Mouse (Mus musculus) heart, embryonic 11.5 days (tissue): Measurements from ENCODE around the gene Gm21987. TPM values are rescaled to one million over a fixed set of nuclear protein-coding genes. Genes with fewer than 3 reads are reported as not detected.

Source experiments
- ATAC-seq: fragments of 200-750 bp; cut with Nextera tagmentation; replicated peaks from 2 replicates; pipeline ENCODE4 v1.8.0; 2017; ENCODE audit warnings: moderate library complexity; ENCODE audit not compliant: insufficient number of reproducible peaks, low FRiP score, low TSS enrichment
- H3K27ac ChIP-seq: fragments of 300-500 bp; sonication (generic); 2 replicates; pipeline ENCODE4 v1.5.1; 2014; ENCODE audit warnings: mild to moderate bottlenecking, low read depth, low read length
- H3K27me3 ChIP-seq: fragments of 300-500 bp; sonication (generic); 2 replicates; pipeline ENCODE4 v1.6.1; 2014; ENCODE audit warnings: mild to moderate bottlenecking, low read length, mixed read lengths; ENCODE audit not compliant: control insufficient read depth, insufficient read depth
- H3K36me3 ChIP-seq: fragments of 300-500 bp; sonication (generic); 2 replicates; pipeline ENCODE4 v1.6.1; 2014; ENCODE audit warnings: mild to moderate bottlenecking, low read length, moderate library complexity, mixed read lengths; ENCODE audit not compliant: control insufficient read depth, insufficient read depth
- H3K4me1 ChIP-seq: fragments of 300-500 bp; sonication (generic); 2 replicates; pipeline ENCODE4 v1.6.1; 2014; ENCODE audit warnings: low read length; ENCODE audit not compliant: control insufficient read depth, insufficient read depth
- H3K4me2 ChIP-seq: fragments of 300-500 bp; sonication (generic); 2 replicates; pipeline ENCODE4 v1.6.1; 2014; ENCODE audit warnings: mild to moderate bottlenecking, moderate library complexity
- H3K4me3 ChIP-seq: fragments of 300-500 bp; sonication (generic); 2 replicates; pipeline ENCODE4 v1.5.1; 2014; ENCODE audit warnings: low read depth, low read length
- H3K9ac ChIP-seq: fragments of 300-500 bp; sonication (generic); 2 replicates; pipeline ENCODE4 v1.6.1; 2014; ENCODE audit warnings: mild to moderate bottlenecking, low read depth, low read length, moderate library complexity
- H3K9me3 ChIP-seq: fragments of 300-500 bp; sonication (generic); replicated peaks from 2 replicates; pipeline ENCODE4 v1.6.1; 2016; ENCODE audit warnings: low read length; ENCODE audit not compliant: control insufficient read depth
- WGBS: fragments of 180-500 bp; shearing (Covaris S2); extraction: QIAGEN DNeasy Blood & Tissue Kit; methylation state at CpG from one replicate; pipeline ENCODE4 v1.1.7; 2014; ENCODE audit not compliant: insufficient replicate concordance; 5-methylcytosine and 5-hydroxymethylcytosine counted together
- polyA plus RNA-seq: library from polyadenylated mRNA; unstranded; fragments of >200 nt; fragmentation: Nextera tagmentation; extraction: Ambion mirVana; gene quantifications from 2 replicates; pipeline ENCODE4 v1.2.1, GENCODE M21; 2014

Gene Gm21987
- polyA plus RNA-seq, 1 experiment from 2014 or later, result 3.4 TPM

DNA sequence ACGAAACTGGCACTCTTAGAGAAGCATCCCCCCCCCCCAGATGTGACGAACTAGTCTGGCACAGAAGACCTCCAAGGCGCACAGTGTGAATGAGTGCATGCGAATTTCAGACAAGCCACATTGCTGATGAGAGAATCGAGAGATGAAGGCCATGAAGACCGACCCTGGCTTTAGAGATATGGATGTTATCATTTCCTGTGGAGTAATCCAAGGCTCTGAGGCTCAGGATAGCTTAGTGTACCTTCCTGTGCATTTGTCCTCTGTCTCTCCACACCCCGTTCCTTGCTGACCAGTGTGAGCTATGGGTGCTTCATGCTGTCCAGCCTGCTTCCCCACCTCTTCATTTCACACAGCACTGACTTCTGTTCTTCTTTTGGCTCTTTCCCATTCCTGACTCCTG lies 28.3 kb downstream of the Gm21987 start:
- Histone ChIP-seq H3K9ac (peak overlapping the region; percentile 43; the same call in 1 of the 2 replicates), H3K36me3 (peaks cover 5% of the 10 kb centered on the region), H3K9me3 (no peaks in the 10 kb centered on the region), H3K4me1 (peaks cover 45% of the 10 kb centered on the region), H3K4me3 (no peak overlapping the region), H3K27ac (no peak overlapping the region), H3K27me3 (no peaks in the 10 kb centered on the region), H3K4me2 (peak overlapping the region; percentile 51)
- ATAC-seq, result no peak
- WGBS, result 48% methylated on average over 7 of the region's 7 CpGs

DNA sequence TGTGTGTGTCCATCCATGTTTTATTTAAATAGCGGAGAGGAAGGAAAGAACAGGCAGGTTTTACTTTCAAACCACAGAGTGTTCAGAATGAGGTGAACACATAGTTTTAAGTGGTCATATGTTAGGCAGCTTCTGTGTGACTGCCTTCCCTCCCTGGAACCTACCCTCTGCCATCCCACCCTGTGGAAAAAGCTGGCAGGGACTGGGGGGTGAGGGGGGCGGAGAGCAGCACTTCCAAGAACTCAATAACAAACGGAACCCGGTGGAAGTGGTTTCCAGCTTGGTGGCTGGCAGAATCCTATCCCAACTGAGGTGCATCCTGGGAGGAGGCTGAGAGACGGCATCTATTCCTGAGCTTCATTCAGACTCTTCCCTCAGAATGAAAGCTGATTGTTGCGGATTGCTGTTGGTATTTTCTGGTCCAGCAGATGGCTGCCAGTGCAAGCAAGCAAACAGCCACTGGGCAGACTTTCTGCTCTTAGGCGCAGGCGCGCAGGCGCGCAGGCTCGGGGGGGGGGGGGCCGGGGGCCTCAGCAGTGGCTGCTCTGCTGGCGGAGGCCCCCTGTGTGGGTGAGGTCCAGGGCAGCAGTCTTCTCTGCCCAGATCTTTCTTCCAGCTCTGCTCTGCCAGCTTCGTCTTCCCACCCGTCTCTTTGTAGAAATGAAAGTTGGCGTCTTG lies 29.5 kb downstream of the Gm21987 start:
- no peaks in the 10 kb centered on the region for H3K27me3 ChIP-seq
- H3K4me2 ChIP-seq, result peak overlapping the region; percentile 51
- ATAC-seq, result no peak
- H3K4me3 ChIP-seq, result peak overlapping the region; percentile 23; the same call in 1 of the 2 replicates
- H3K36me3 ChIP-seq, result peaks cover 5% of the 10 kb centered on the region
- no peak overlapping the region for H3K9ac ChIP-seq
- whole genome bisulfite sequencing, result 35% methylated on average over 17 of the region's 17 CpGs
- H3K4me1 ChIP-seq, result peaks cover 34% of the 10 kb centered on the region
- no peaks in the 10 kb centered on the region for H3K9me3 ChIP-seq
- H3K27ac ChIP-seq, result peak overlapping the region; percentile 50

DNA sequence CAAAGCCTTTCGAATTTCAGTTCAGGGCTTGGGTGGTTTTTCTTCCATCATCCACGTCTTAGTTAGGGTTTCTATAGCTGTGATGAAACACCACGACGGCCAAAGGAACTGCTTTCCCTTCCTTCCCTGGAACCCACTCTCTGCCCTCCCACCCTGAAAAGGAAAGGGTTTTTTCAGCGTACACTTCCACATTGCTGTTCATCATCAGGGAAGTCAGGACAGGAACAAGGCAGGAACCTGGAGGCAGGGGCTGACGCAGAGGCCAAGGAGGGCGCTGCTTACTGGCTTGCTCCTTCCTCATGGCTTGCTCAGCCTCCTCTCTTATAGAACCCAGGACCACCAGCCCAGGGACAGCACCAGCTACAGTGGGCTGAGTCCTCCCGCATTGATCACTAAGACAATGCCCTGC lies 30.0 kb downstream of the Gm21987 start:
- Histone ChIP-seq H3K27me3 (no peaks in the 10 kb centered on the region), H3K4me1 (peaks cover 34% of the 10 kb centered on the region), H3K4me2 (peak overlapping the region; percentile 51), H3K27ac (no peak overlapping the region), H3K4me3 (peak overlapping the region; percentile 23; the same call in 1 of the 2 replicates), H3K9me3 (no peaks in the 10 kb centered on the region), H3K9ac (no peak overlapping the region), H3K36me3 (peaks cover 5% of the 10 kb centered on the region)
- WGBS, result 57% methylated on average over 8 of the region's 8 CpGs
- ATAC-seq, result no peak

DNA sequence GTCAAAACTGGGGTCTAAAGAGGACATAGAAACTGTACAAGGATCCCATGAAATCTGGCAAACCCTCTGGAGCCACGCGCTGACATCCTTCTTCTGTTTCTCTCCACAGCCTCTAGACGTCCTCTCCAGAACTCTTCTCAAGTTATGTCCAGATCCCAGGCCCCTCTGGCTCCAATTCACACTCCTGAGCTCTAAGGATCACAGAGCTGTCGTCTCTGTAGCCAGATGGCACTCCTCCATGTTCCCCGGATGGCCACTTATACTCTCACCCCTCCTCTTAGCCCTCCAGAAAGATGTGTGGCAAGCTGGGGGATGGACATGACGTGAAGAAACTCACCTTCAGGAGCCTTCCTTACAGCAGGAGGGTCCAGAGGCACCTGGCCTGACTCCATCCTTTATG lies 30.7 kb downstream of the Gm21987 start:
- peaks cover 32% of the 10 kb centered on the region for H3K4me1 ChIP-seq
- 76% methylated on average over 6 of the region's 6 CpGs for WGBS

DNA sequence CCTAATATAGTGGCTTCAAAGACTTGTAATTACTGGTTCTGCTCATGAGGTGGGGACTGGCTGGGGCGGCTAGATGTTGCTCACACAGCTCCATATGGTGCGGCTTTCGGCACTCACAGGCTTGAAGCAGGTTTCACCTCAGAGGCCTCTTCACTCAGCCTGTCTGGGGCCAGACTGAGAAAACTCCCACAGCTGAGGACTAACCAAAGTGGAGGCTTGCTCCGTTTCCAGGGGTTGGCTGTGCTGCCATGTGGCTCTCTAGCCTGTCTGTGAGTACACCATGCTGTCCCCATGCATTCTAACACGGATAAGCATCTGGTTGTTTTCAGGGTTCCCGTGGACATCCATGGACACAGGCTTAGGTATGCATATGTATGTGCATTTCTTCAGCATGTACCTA lies 31.8 kb downstream of the Gm21987 start:
- no peaks in the 10 kb centered on the region for H3K9me3 ChIP-seq
- no peak for ATAC-seq
- H3K4me1 ChIP-seq, result peaks cover 29% of the 10 kb centered on the region
- H3K27me3 ChIP-seq, result no peaks in the 10 kb centered on the region
- H3K36me3 ChIP-seq, result peaks cover 5% of the 10 kb centered on the region
- no peak overlapping the region for H3K9ac ChIP-seq
- H3K27ac ChIP-seq, result no peak overlapping the region
- H3K4me2 ChIP-seq, result no peak overlapping the region
- 79% methylated on average over 6 of the region's 6 CpGs for WGBS
- H3K4me3 ChIP-seq, result no peak overlapping the region

More for the DNA sequence above, 30.7 kb downstream of the Gm21987 start:
- Histone ChIP-seq H3K27ac (no peak overlapping the region), H3K27me3 (no peaks in the 10 kb centered on the region), H3K36me3 (peaks cover 5% of the 10 kb centered on the region), H3K9ac (no peak overlapping the region), H3K9me3 (no peaks in the 10 kb centered on the region), H3K4me2 (no peak overlapping the region), H3K4me3 (no peak overlapping the region)
- no peak for ATAC-seq

DNA sequence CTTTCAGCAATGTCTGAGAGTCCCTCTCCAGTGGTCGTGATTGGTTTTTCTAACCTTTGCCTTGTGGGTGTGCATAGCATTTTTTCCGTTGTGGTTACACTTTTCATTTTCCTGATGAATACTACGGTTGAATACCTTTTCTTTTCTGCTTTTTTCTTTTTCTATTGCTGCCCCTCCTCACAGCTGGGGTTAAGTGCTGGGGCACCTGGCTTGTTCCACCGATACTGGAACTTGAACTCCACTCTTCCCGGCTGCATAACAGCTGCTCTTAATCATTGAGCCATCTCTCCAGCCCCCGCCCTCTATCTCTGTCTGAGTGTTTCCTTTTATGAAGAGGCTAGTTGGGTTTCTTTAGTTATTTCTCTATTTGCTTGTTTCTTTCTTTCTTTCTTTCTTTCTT lies 32.2 kb downstream of the Gm21987 start:
- no peak for ATAC-seq
- H3K9ac ChIP-seq, result no peak overlapping the region
- H3K4me3 ChIP-seq, result no peak overlapping the region
- no peak overlapping the region for H3K27ac ChIP-seq
- H3K27me3 ChIP-seq, result no peaks in the 10 kb centered on the region
- no peak overlapping the region for H3K4me2 ChIP-seq
- H3K9me3 ChIP-seq, result no peaks in the 10 kb centered on the region
- 51% methylated on average over 6 of the region's 6 CpGs for WGBS
- H3K4me1 ChIP-seq, result peaks cover 25% of the 10 kb centered on the region
- peaks cover 3% of the 10 kb centered on the region for H3K36me3 ChIP-seq

DNA sequence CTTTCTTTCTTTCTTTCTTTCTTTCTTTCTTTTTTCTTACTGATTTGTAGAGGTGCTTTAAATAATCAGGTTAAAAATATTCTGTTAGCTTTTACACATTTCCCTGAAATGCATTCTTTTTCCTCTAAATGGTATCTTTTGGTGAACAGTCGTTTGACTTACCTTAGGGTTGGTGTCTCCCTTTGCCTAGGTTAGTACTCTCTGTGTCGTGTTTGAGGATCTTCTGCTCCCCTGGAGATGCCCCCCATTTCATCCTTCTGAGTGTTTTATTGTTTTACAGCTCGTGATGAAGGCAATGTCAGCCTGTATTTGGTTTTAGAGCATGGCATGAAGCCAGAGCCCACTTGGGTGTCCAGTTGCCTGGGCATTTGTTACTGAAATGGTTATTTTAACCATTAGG lies 32.7 kb downstream of the Gm21987 start:
- WGBS, result 58% methylated on average over 3 of the region's 3 CpGs

DNA sequence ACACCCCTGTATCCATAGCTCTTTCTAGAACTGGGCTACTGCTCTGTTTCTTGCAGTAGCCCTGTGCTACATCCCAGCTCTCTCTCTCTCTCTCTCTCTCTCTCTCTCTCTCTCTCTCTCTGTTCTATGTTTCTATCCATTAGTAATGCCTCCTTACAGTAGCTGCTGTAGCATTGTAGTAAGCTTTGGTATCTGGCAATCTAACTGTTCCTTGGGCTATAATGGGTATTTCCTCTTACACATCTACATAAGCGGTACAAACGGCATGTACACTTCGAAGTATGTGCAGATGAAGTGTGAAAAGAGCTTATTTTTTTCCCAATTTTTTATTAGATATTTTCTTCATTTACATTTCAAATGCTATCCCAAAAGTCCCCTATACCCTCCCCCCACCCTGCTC lies 33.1 kb downstream of the Gm21987 start:
- H3K27ac ChIP-seq, result no peak overlapping the region
- H3K9ac ChIP-seq, result no peak overlapping the region
- no peak overlapping the region for H3K4me2 ChIP-seq
- H3K4me1 ChIP-seq, result peaks cover 16% of the 10 kb centered on the region
- H3K27me3 ChIP-seq, result no peaks in the 10 kb centered on the region
- WGBS, result 94% methylated on average over 3 of the region's 3 CpGs
- no peak for ATAC-seq
- no peak overlapping the region for H3K4me3 ChIP-seq
- peaks cover 3% of the 10 kb centered on the region for H3K36me3 ChIP-seq
- H3K9me3 ChIP-seq, result no peaks in the 10 kb centered on the region

More for the DNA sequence above, 32.7 kb downstream of the Gm21987 start:
- ATAC-seq, result no peak
- H3K4me1 ChIP-seq, result peaks cover 21% of the 10 kb centered on the region
- peaks cover 3% of the 10 kb centered on the region for H3K36me3 ChIP-seq
- no peaks in the 10 kb centered on the region for H3K9me3 ChIP-seq
- no peak overlapping the region for H3K4me3 ChIP-seq
- no peak overlapping the region for H3K4me2 ChIP-seq
- H3K27ac ChIP-seq, result no peak overlapping the region
- H3K27me3 ChIP-seq, result no peaks in the 10 kb centered on the region
- H3K9ac ChIP-seq, result no peak overlapping the region

DNA sequence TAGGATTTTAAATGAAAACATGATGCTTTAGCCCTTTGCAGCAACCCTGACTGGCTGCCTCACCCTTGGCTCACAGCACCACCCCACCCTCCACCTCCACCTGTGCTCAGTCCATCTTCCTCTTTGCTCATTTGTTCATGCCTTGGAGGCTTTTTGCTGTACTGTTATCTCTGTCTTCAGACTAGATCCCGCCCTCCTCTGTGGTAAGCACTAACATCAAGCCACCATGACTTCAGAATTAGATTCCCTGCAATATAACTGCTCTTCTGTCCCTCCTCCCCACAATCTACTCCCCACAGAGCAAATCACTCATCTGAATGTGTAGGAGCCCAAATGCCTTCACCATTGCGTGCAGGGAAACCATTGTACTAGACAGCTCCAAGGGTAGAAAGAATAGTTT lies 36.8 kb downstream of the Gm21987 start:
- 73% methylated on average over 2 of the region's 2 CpGs for WGBS
- no peak overlapping the region for H3K4me3 ChIP-seq

More for the DNA sequence above, 36.8 kb downstream of the Gm21987 start:
- ATAC-seq, result no peak
- no peak overlapping the region for H3K4me2 ChIP-seq
- no peaks in the 10 kb centered on the region for H3K36me3 ChIP-seq
- H3K9ac ChIP-seq, result no peak overlapping the region
- no peaks in the 10 kb centered on the region for H3K4me1 ChIP-seq
- no peaks in the 10 kb centered on the region for H3K27me3 ChIP-seq
- H3K27ac ChIP-seq, result no peak overlapping the region
- H3K9me3 ChIP-seq, result no peaks in the 10 kb centered on the region
